Mouse (Mus musculus): Measurements from ENCODE around the gene Il22ra2. TPM values are rescaled to one million over a fixed set of nuclear protein-coding genes. Genes with fewer than 3 reads are reported as not detected.

The Il22ra2 gene
- total and polyA plus RNA-seq, 3 experiments: 0.13 TPM; not detected in 2

- H3K27ac ChIP-seq (ENCODE audit: insufficient read depth, low read depth): no peak overlapping the region
- no peak overlapping the region for H3K4me3 ChIP-seq (replicated peaks in 1 of 3; ENCODE audit: low read depth in 2 of 3, low read length in 2 of 3, poor library complexity in 1 of 3)
- H3K36me3 ChIP-seq (replicated peaks in 1 of 2; ENCODE audit: control insufficient read depth in 1 of 2, insufficient read depth in 1 of 2, low read length in 1 of 2): no peaks in the 10 kb centered on the region
- in situ Hi-C loops (cut with MboI; ENCODE audit: low pct_ligation_motif_present, low pct_unique_long_range_greater_than_20kb, low sequenced_read_pairs): no loop called here
- H3K79me2 ChIP-seq (replicated peaks; ENCODE audit: control insufficient read depth, extremely low read depth, insufficient read depth, poor library complexity, severe bottlenecking): no peaks in the 10 kb centered on the region
- DNase-seq (ENCODE audit: extremely low read depth): no peak
- peaks cover 7 to 37% of the 10 kb centered on the region in 2 experiments for H3K4me1 ChIP-seq (ENCODE audit: control insufficient read depth in 1 of 2, insufficient read depth in 2 of 2)
- H3K9ac ChIP-seq (ENCODE audit: insufficient read depth, low read depth): no peak overlapping the region
- TF ChIP-seq SMC3 (IDR thresholded peaks at IDR 0.05; ENCODE audit: low read depth, low read length) (no peak), ZC3H11A (IDR thresholded peaks at IDR 0.05; ENCODE audit: low read depth, low read length) (no peak), GABPA (IDR thresholded peaks at IDR 0.05; ENCODE audit: insufficient replicate concordance, low read depth, low read length) (no peak), E2F4 (IDR thresholded peaks at IDR 0.05; ENCODE audit: insufficient replicate concordance, low read depth, low read length) (no peak), IRF4 (IDR thresholded peaks at IDR 0.05; ENCODE audit: low read depth, low read length) (no peak), BHLHE40 (IDR thresholded peaks at IDR 0.05; ENCODE audit: low read depth, low read length) (no peak), MAX (IDR thresholded peaks at IDR 0.05; ENCODE audit: low read length) (no peak), USF1 (IDR thresholded peaks at IDR 0.05; ENCODE audit: low read depth, low read length) (no peak), ZMIZ1 (IDR thresholded peaks at IDR 0.05; ENCODE audit: low read depth, low read length) (no peak)
- no peak overlapping the region for H3K4me2 ChIP-seq (ENCODE audit: insufficient read depth, low read depth, poor library complexity, severe bottlenecking)
- dilution Hi-C loops (cut with MboI; ENCODE audit: extremely low pct_ligation_motif_present, extremely low pct_unique_long_range_greater_than_20kb, low sequenced_read_pairs): no loop called here
- H3K27me3 ChIP-seq (replicated peaks): no peaks in the 10 kb centered on the region
- no peaks in the 10 kb centered on the region for H3K9me3 ChIP-seq (replicated peaks; ENCODE audit: low read length)
Measured at GRCm38 (mm10) chr10:19657426-19657825, 35.6 kb downstream of the Il22ra2 start.

GRCm38 (mm10) chr10:19659953-19660352, 38.2 kb downstream of the Il22ra2 start:
- in situ Hi-C loops (cut with MboI; ENCODE audit: low pct_ligation_motif_present, low pct_unique_long_range_greater_than_20kb, low sequenced_read_pairs): no loop called here
- DNase-seq (ENCODE audit: extremely low read depth): peak; percentile 94
- TF ChIP-seq ZKSCAN1 (IDR thresholded peaks at IDR 0.05; ENCODE audit: borderline replicate concordance, low read depth, low read length) (no peak), ZMIZ1 (IDR thresholded peaks at IDR 0.05; ENCODE audit: low read depth, low read length) (0 out of 2 replicates have a peak, but pooled peaks have one; percentile 39), ETS1 (conservative IDR thresholded peaks at IDR 0.05; ENCODE audit: low read depth, low read length) (peak; percentile 96), POLR2AphosphoS2 (IDR thresholded peaks at IDR 0.05; ENCODE audit: low read depth, low read length) (no peak), MXI1 (IDR thresholded peaks at IDR 0.05; ENCODE audit: low read depth, low read length) (peak; percentile 46; the same call in 1 of the 2 replicates), CHD1 (IDR thresholded peaks at IDR 0.05; ENCODE audit: low read depth, low read length) (no peak), NRF1 (IDR thresholded peaks at IDR 0.05; ENCODE audit: low read depth, low read length) (0 out of 2 replicates have a peak, but pooled peaks have one; percentile 10), IRF4 (IDR thresholded peaks at IDR 0.05; ENCODE audit: low read depth, low read length) (peak; percentile 96), MAZ (IDR thresholded peaks at IDR 0.05; ENCODE audit: low read depth, low read length) (peak; percentile 19; the same call in 1 of the 2 replicates), SMC3 (IDR thresholded peaks at IDR 0.05; ENCODE audit: low read depth, low read length) (0 out of 2 replicates have a peak, but pooled peaks have one; percentile 16), SIN3A (IDR thresholded peaks at IDR 0.05; ENCODE audit: low read length) (peak; percentile 94), CTCF (conservative IDR thresholded peaks at IDR 0.05 in 1 of 2, IDR thresholded peaks at IDR 0.05 in 1 of 2; ENCODE audit: low read depth in 2 of 2, low read length in 2 of 2) (no peak), NELFE (IDR thresholded peaks at IDR 0.05; ENCODE audit: low read depth, low read length) (0 out of 2 replicates have a peak, but pooled peaks have one; percentile 24), MEF2A (IDR thresholded peaks at IDR 0.05; ENCODE audit: borderline replicate concordance, low read depth, low read length) (peak; percentile 90), USF2 (conservative IDR thresholded peaks at IDR 0.05; ENCODE audit: low read depth, low read length) (no peak), HCFC1 (IDR thresholded peaks at IDR 0.05; ENCODE audit: low read depth, low read length) (peak; percentile 38; the same call in 1 of the 2 replicates), BHLHE40 (IDR thresholded peaks at IDR 0.05; ENCODE audit: low read depth, low read length) (peak; percentile 83), ELF1 (IDR thresholded peaks at IDR 0.05; ENCODE audit: low read depth, low read length) (no peak), TBP (conservative IDR thresholded peaks at IDR 0.05; ENCODE audit: low read depth, low read length) (no peak), JUN (IDR thresholded peaks at IDR 0.05; ENCODE audit: insufficient read depth, low read depth, low read length) (peak; percentile 52; the same call in 1 of the 2 replicates), EP300 (IDR thresholded peaks at IDR 0.05; ENCODE audit: low read length) (peak; percentile 97), MYC (IDR thresholded peaks at IDR 0.05; ENCODE audit: low read depth, low read length) (0 out of 2 replicates have a peak, but pooled peaks have one; percentile 44), MAFK (IDR thresholded peaks at IDR 0.05; ENCODE audit: insufficient replicate concordance, low read length) (peak; percentile 81; the same call in 1 of the 2 replicates), JUND (conservative IDR thresholded peaks at IDR 0.05; ENCODE audit: low read depth, low read length) (peak; percentile 69), PAX5 (IDR thresholded peaks at IDR 0.05; ENCODE audit: low read length) (no peak), RAD21 (IDR thresholded peaks at IDR 0.05; ENCODE audit: low read depth, low read length) (no peak; the same call in 1 of the 2 replicates), ZNF384 (IDR thresholded peaks at IDR 0.05; ENCODE audit: low read depth, low read length) (peak; percentile 89)

More at GRCm38 (mm10) chr10:19659953-19660352, 38.2 kb downstream of the Il22ra2 start:
- H3K9me3 ChIP-seq (replicated peaks; ENCODE audit: low read length): no peaks in the 10 kb centered on the region
- H3K36me3 ChIP-seq (replicated peaks in 1 of 2; ENCODE audit: control insufficient read depth in 1 of 2, insufficient read depth in 1 of 2, low read length in 1 of 2): no peaks in the 10 kb centered on the region
- H3K79me2 ChIP-seq (replicated peaks; ENCODE audit: control insufficient read depth, extremely low read depth, insufficient read depth, poor library complexity, severe bottlenecking): no peaks in the 10 kb centered on the region
- no peak overlapping the region for H3K9ac ChIP-seq (ENCODE audit: insufficient read depth, low read depth)
- H3K4me1 ChIP-seq (ENCODE audit: control insufficient read depth in 1 of 2, insufficient read depth in 2 of 2): peaks cover 7 to 40% of the 10 kb centered on the region in 2 experiments
- H3K27me3 ChIP-seq (replicated peaks): no peaks in the 10 kb centered on the region
- H3K4me2 ChIP-seq (ENCODE audit: insufficient read depth, low read depth, poor library complexity, severe bottlenecking): 0 out of 2 replicates have a peak overlapping the region, but pooled peaks have one; percentile 32
- dilution Hi-C loops (cut with MboI; ENCODE audit: extremely low pct_ligation_motif_present, extremely low pct_unique_long_range_greater_than_20kb, low sequenced_read_pairs): no loop called here
- H3K4me3 ChIP-seq (replicated peaks in 1 of 3; ENCODE audit: low read depth in 2 of 3, low read length in 2 of 3, poor library complexity in 1 of 3): no peak overlapping the region
- H3K27ac ChIP-seq (ENCODE audit: insufficient read depth, low read depth): no peak overlapping the region

All from CH12.LX (cell line).